Mouse (Mus musculus) thymus, postnatal 36 days (tissue): ENCODE data around the gene Skint11.
"Not testable (repeated sequence)": the region's sequence is repeated elsewhere in the genome, so short reads cannot be mapped to it uniquely, and the experiment has no call there.

ENCODE experiments used
- DNase-seq, 2 experiments: peaks; one replicate each; pipeline ENCODE4 v3.0.0; 2022; ENCODE audit warnings: mixed read lengths in 2 of 2

Skint11 gene

DNA sequence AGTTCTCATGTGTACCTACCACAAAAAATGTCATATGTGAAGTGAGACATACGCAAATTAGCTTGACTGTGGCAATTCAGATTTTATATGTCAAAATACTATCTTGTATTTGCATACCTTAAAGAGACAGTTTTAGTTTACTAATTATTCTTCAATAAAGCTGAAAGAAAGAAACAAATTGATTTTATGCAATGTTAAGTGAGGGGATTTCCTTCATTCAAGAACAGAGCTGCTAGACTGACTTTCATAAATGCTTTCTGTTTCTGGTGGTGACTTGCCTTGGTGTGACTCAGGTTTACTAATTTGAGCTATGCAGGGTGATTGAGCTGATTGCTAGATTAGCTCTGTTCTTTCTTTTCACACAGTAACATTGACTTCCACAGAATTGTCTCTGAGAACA lies at the start of gene Skint11:
TSS of gene Skint11 (plus strand) at position 301 of the 400 bp plus-strand sequence.
- DNase-seq = no peak

GRCm38 (mm10) chr4:114161149-114161548 lies 2.0 kb upstream of the Skint11 start:
- DNase-seq = no peak

DNA sequence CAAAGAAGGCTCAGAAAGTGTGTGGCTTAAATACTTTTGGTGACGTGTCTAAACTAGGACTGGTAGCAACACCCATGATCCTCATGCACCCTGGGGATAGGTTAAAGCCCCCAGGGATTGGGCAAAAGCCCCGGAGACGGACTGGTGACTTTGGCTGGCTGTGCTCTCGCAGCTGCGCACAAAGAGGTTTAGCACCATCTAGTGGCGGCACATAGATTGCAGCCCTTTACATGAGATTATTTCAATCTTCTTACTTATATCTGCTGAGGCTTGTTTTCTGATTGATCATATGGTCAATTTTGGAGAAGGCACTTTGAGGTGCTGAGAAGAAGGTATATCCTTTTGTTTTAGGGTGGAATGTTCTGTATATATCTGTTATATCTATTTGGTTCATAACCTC lies 9.7 kb downstream of the Skint11 start:
- DNase-seq = peak in 1 of 2 experiments; percentile 1

DNA sequence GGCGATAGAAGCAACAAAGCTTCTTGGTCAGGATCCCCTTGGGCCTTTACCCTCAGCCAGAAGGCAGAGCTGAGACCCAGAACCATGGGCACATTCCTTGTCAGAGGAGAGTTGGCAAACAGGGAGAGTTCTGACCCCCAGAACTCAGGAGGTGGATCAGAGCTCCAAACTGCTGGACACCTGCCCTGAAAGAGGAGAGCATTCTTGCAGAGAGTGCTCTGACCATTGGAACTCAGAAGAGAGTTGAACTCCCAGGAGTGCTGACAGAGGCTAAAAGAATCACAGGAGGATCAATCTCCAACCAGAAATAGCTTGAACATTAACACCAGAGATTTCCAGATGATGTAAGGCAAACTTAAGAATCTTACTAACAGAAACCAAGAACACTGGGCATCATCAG lies 93.7 kb downstream of the Skint11 start:
- not testable (repeated sequence) for DNase-seq
